Mouse (Mus musculus): ENCODE results near the gene Triml1. TPM values are rescaled to one million over a fixed set of nuclear protein-coding genes. Genes with fewer than 3 reads are reported as not detected.

Gene Triml1
- not detected in 2 replicates for polyA plus RNA-seq (2012; rRNA removed)

DNA sequence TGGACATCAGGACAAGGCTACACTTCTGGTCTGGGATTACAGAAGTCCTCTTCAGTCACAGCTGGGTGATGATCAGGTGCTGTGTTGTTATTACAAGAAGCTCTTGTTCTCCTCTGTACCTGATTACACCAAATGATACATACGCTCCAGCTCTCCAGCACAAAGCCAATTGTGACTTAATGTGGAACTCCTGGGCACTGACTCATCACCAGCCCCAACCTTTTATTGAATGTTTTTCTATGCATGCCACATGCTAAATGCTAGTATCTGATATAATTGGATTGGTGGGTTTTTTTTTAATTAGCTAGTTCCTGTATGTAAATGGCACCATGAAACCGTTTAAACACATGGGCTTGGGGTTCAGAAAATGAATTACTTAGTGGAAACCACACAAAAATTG is at the start of gene Triml1:
TSS of gene Triml1 (minus strand) at position 101 of the 400 bp plus-strand sequence.

DNA sequence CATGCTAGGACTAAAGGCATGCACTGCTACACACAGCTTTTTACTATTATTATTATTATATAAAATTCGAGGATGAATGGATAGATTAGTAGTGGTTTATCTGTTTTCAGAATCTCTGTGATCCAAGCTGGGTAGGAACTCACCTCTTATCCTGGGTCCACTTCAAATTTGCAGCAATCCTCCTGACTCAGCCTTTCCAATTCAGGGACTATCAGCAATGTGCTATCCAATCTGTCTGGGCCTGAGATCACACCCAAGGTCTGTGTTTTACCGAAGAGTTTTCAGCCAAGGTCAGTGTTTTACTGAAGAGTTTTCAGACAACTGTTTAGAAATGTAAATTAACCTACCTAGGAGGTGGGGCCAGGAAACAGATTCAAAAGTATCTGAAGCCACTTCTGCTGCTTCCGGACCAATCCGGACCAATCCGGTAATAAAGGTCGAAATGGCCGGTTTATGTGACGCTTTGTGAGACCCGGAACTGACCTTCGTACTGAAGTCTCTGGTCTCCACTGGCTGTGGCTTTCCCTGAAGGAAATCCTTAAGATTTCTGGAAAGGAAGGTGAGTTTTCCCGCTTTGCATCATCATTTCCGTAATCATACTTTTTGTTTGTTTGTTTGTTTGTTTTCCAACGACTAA is 38.9 kb upstream of the Triml1 start, which contains the start of gene Triml2:
TSS of gene Triml2 (plus strand) at position 488 of the 637 bp plus-strand sequence.

Other genes starting within 250 kb of the Triml1 start
- gene Triml2, start 39.1 kb upstream of the Triml1 start, polyA plus RNA-seq (2012; rRNA removed), result not detected in 2 replicates
- gene Zfp42, start 165.5 kb upstream of the Triml1 start, polyA plus RNA-seq (2012; rRNA removed), result not detected in 2 replicates